Mouse (Mus musculus) stomach, embryonic 14.5 days (tissue): Measurements from ENCODE around the gene 4930519P11Rik. TPM values are rescaled to one million over a fixed set of nuclear protein-coding genes. Genes with fewer than 3 reads are reported as not detected.

Experiments used
- ATAC-seq: fragments of 200-750 bp; cut with Nextera tagmentation; 2 replicates; pipeline ENCODE4 v1.8.0; 2017; ENCODE audit warnings: low read depth, moderate TSS enrichment; ENCODE audit not compliant: insufficient number of reproducible peaks, insufficient read depth, low FRiP score
- H3K27ac ChIP-seq: fragments of 300-500 bp; sonication (generic); 2 replicates; pipeline ENCODE4 v1.5.1; 2014; ENCODE audit warnings: mild to moderate bottlenecking, low read length, moderate library complexity, mixed read lengths
- H3K27me3 ChIP-seq: fragments of 300-500 bp; sonication (generic); 2 replicates; pipeline ENCODE4 v1.6.1; 2014; ENCODE audit warnings: low read length, control low read depth, mixed read lengths; ENCODE audit not compliant: control insufficient read depth, insufficient read depth
- H3K36me3 ChIP-seq: fragments of 300-500 bp; sonication (generic); 2 replicates; pipeline ENCODE4 v1.6.1; 2014; ENCODE audit warnings: mild to moderate bottlenecking, control low read depth, low read length, moderate library complexity, mixed read lengths; ENCODE audit not compliant: control insufficient read depth, insufficient read depth
- H3K4me1 ChIP-seq: fragments of 300-500 bp; sonication (generic); 2 replicates; pipeline ENCODE4 v1.6.1; 2014; ENCODE audit warnings: low read length, control low read depth, mixed read lengths; ENCODE audit not compliant: control insufficient read depth, insufficient read depth
- H3K4me2 ChIP-seq: fragments of 300-500 bp; sonication (generic); replicated peaks from 2 replicates; pipeline ENCODE4 v1.6.1; 2014; ENCODE audit warnings: low read depth, low read length, control low read depth
- H3K4me3 ChIP-seq: fragments of 300-500 bp; sonication (generic); 2 replicates; pipeline ENCODE4 v1.5.1; 2014; ENCODE audit warnings: low read depth, low read length, control low read depth
- H3K9ac ChIP-seq: fragments of 300-500 bp; sonication (generic); replicated peaks from 2 replicates; pipeline ENCODE4 v1.6.1; 2014; ENCODE audit warnings: low read depth, mild to moderate bottlenecking, control low read depth, low read length, moderate library complexity, mixed read lengths
- H3K9me3 ChIP-seq: fragments of 300-500 bp; sonication (generic); 2 replicates; pipeline ENCODE4 v1.6.1; 2016; ENCODE audit warnings: low read depth, low read length, control low read depth; ENCODE audit not compliant: control insufficient read depth
- WGBS: fragments of 180-500 bp; shearing (Covaris S2); extraction: QIAGEN DNeasy Blood & Tissue Kit; methylation state at CpG from one replicate; pipeline ENCODE4 v1.1.7; 2014; 5-methylcytosine and 5-hydroxymethylcytosine counted together
- polyA plus RNA-seq: library from polyadenylated mRNA; unstranded; fragments of >200 nt; fragmentation: Nextera tagmentation; extraction: Ambion mirVana; gene quantifications from 2 replicates; pipeline ENCODE4 v1.2.1, GENCODE M21; 2014

The 4930519P11Rik gene
- polyA plus RNA-seq, 1 experiment from 2014 or later, result not detected

- Histone ChIP-seq H3K27me3 (no peaks in the 10 kb centered on the region), H3K9ac (no peak overlapping the region), H3K27ac (no peak overlapping the region), H3K4me2 (no peak overlapping the region), H3K36me3 (no peaks in the 10 kb centered on the region), H3K4me3 (no peak overlapping the region), H3K9me3 (no peaks in the 10 kb centered on the region), H3K4me1 (peaks cover 7% of the 10 kb centered on the region; the same call in 1 of the 2 replicates)
- no peak for ATAC-seq
- 70% methylated on average over 3 of the region's 3 CpGs for WGBS
These were observed 11.9 kb downstream of the 4930519P11Rik start for GRCm38 (mm10) chr2:154601324-154601723.

GRCm38 (mm10) chr2:154600586-154600985, 12.7 kb downstream of the 4930519P11Rik start:
- 68% methylated on average over 6 of the region's 6 CpGs for WGBS
- Histone ChIP-seq H3K4me2 (no peak overlapping the region), H3K36me3 (no peaks in the 10 kb centered on the region), H3K4me1 (peaks cover 7% of the 10 kb centered on the region; the same call in 1 of the 2 replicates), H3K27ac (no peak overlapping the region), H3K9ac (no peak overlapping the region), H3K9me3 (no peaks in the 10 kb centered on the region), H3K4me3 (no peak overlapping the region), H3K27me3 (no peaks in the 10 kb centered on the region)
- no peak for ATAC-seq

GRCm38 (mm10) chr2:154597399-154597798, 15.8 kb downstream of the 4930519P11Rik start:
- no peaks in the 10 kb centered on the region for H3K27me3 ChIP-seq
- H3K4me1 ChIP-seq, result no peaks in the 10 kb centered on the region
- no peak overlapping the region for H3K4me2 ChIP-seq
- no peak overlapping the region for H3K9ac ChIP-seq
- H3K9me3 ChIP-seq, result no peaks in the 10 kb centered on the region
- ATAC-seq, result no peak
- WGBS, result 87% methylated on average over 3 of the region's 3 CpGs
- peaks cover 5% of the 10 kb centered on the region; the same call in 1 of the 2 replicates for H3K36me3 ChIP-seq
- no peak overlapping the region for H3K4me3 ChIP-seq
- H3K27ac ChIP-seq, result no peak overlapping the region

- H3K27ac ChIP-seq, result no peak overlapping the region
- 76% methylated on average over 5 of the region's 5 CpGs for WGBS
- no peak for ATAC-seq
These were observed 17.5 kb downstream of the 4930519P11Rik start for GRCm38 (mm10) chr2:154595775-154596174.

GRCm38 (mm10) chr2:154593025-154593424, 20.2 kb downstream of the 4930519P11Rik start:
- Histone ChIP-seq H3K9ac (no peak overlapping the region), H3K27me3 (no peaks in the 10 kb centered on the region), H3K4me3 (no peak overlapping the region), H3K4me1 (no peaks in the 10 kb centered on the region), H3K27ac (no peak overlapping the region), H3K9me3 (no peaks in the 10 kb centered on the region), H3K4me2 (no peak overlapping the region), H3K36me3 (peaks cover 5% of the 10 kb centered on the region; the same call in 1 of the 2 replicates)
- ATAC-seq, result no peak
- 70% methylated on average over 3 of the region's 3 CpGs for WGBS

More at GRCm38 (mm10) chr2:154595775-154596174, 17.5 kb downstream of the 4930519P11Rik start:
- Histone ChIP-seq H3K36me3 (peaks cover 5% of the 10 kb centered on the region; the same call in 1 of the 2 replicates), H3K27me3 (no peaks in the 10 kb centered on the region), H3K4me2 (no peak overlapping the region), H3K4me3 (no peak overlapping the region), H3K4me1 (no peaks in the 10 kb centered on the region), H3K9me3 (no peaks in the 10 kb centered on the region), H3K9ac (no peak overlapping the region)

GRCm38 (mm10) chr2:154591239-154591638, 22.0 kb downstream of the 4930519P11Rik start:
- Histone ChIP-seq H3K9ac (no peak overlapping the region), H3K9me3 (no peaks in the 10 kb centered on the region), H3K4me1 (no peaks in the 10 kb centered on the region), H3K27ac (no peak overlapping the region), H3K4me3 (no peak overlapping the region), H3K4me2 (no peak overlapping the region), H3K36me3 (peaks cover 5% of the 10 kb centered on the region; the same call in 1 of the 2 replicates), H3K27me3 (no peaks in the 10 kb centered on the region)
- 88% methylated on average over 3 of the region's 3 CpGs for WGBS
- no peak for ATAC-seq

GRCm38 (mm10) chr2:154589051-154589450, 24.2 kb downstream of the 4930519P11Rik start:
- Histone ChIP-seq H3K9me3 (no peaks in the 10 kb centered on the region), H3K27me3 (no peaks in the 10 kb centered on the region), H3K4me2 (no peak overlapping the region), H3K36me3 (no peaks in the 10 kb centered on the region), H3K27ac (no peak overlapping the region), H3K9ac (no peak overlapping the region), H3K4me1 (no peaks in the 10 kb centered on the region), H3K4me3 (no peak overlapping the region)
- 88% methylated on average over 4 of the region's 4 CpGs for WGBS
- ATAC-seq, result no peak

GRCm38 (mm10) chr2:154586405-154586804, 26.8 kb downstream of the 4930519P11Rik start:
- no peak for ATAC-seq
- no peaks in the 10 kb centered on the region for H3K36me3 ChIP-seq
- no peak overlapping the region for H3K4me2 ChIP-seq
- H3K27me3 ChIP-seq, result no peaks in the 10 kb centered on the region
- H3K9ac ChIP-seq, result no peak overlapping the region
- H3K27ac ChIP-seq, result no peak overlapping the region
- H3K4me3 ChIP-seq, result no peak overlapping the region
- no peaks in the 10 kb centered on the region for H3K9me3 ChIP-seq
- WGBS, result 70% methylated on average over 5 of the region's 5 CpGs
- peaks cover 3% of the 10 kb centered on the region; the same call in 1 of the 2 replicates for H3K4me1 ChIP-seq
